Mouse (Mus musculus): ENCODE measurements at regions not wholly inside any gene's neighbourhood (a gene's known extent, or its start where the extent isn't known, plus 50 kb on each side); places are given as distances from the start of the nearest gene placed in this dataset.

- DNase-seq (ENCODE audit: low spot score in 2 of 2), result no peak
These were observed 150.0 kb downstream of the Zfp706 start for GRCm38 (mm10) chr15:36857622-36858021.

- DNase-seq (ENCODE audit: low spot score in 2 of 2), result no peak
These were observed 151.9 kb downstream of the Zfp706 start for GRCm38 (mm10) chr15:36855550-36856131.

GRCm38 (mm10) chr15:36854900-36855321, 152.7 kb downstream of the Zfp706 start:
- DNase-seq (ENCODE audit: low spot score in 2 of 2), result no peak

- DNase-seq (ENCODE audit: low spot score in 2 of 2), result no peak
These were observed 155.2 kb downstream of the Zfp706 start for GRCm38 (mm10) chr15:36852229-36852821.

GRCm38 (mm10) chr15:36848238-36848637, 159.3 kb downstream of the Zfp706 start:
- DNase-seq (ENCODE audit: low spot score in 2 of 2), result no peak

GRCm38 (mm10) chr15:36846806-36847205, 160.8 kb downstream of the Zfp706 start:
- DNase-seq (ENCODE audit: low spot score in 2 of 2), result no peak

Measured in spleen, postnatal 14 days (tissue).